10 mouse cellular contexts compared by ENCODE assay signal in genomic region chr10:59777246-59777645, GRCm38 (mm10).
DNase-seq lines count a peak whose midpoint lies in the region; ATAC-seq and TF ChIP-seq lines count a peak whose summit lies in the region.
"Had no signal": no experiment of that assay in that cellular context is flagged by ENCODE, and none has a peak within 500 bp of the region (broad histone marks: within the 10 kb centered on the region; RNA-seq: fewer than 3 reads in every experiment).

No protein-coding gene starts in this region.

- peak; percentile 25 to 66 for DNase-seq in adrenal gland, adult (ENCODE audit: inconsistent age in 2 of 2, low spot score in 1 of 2)
- DNase-seq in adrenal gland, postnatal 4 days (ENCODE audit: low spot score in 2 of 2), result no peak
- DNase-seq in limb, embryonic 14.5 days (ENCODE audit: low spot score), result peak; percentile 38
- no peak for DNase-seq in limb, embryonic 10.5 days (ENCODE audit: low spot score)
- DNase-seq in liver, embryonic 11.5 days (ENCODE audit: low spot score), result no peak
- no peak for DNase-seq in layer of hippocampus, postnatal 36 days
- DNase-seq: spleen, adult 18-20 months; thymus, postnatal 36 days had no signal

- peak; percentile 60; the same call in 1 of the 2 replicates for ATAC-seq in limb, embryonic 14.5 days (ENCODE audit: low FRiP score, low read depth)
- ATAC-seq in liver, embryonic 11.5 days (replicated peaks; ENCODE audit: low FRiP score), result peak; percentile 54
- peak; percentile 72; the same call in 1 of the 2 replicates for ATAC-seq in stomach, embryonic 15.5 days (ENCODE audit: insufficient read depth, low FRiP score, low read depth)
- ATAC-seq in activated CD4-positive, CD25-positive, alpha-beta regulatory T cell, adult 4 months, result no peak

- H3K4me1 ChIP-seq in limb, embryonic 14.5 days (ENCODE audit: control insufficient read depth, insufficient read depth, low read length), result no peaks in the 10 kb centered on the region
- H3K4me1 ChIP-seq in limb, embryonic 10.5 days, result 0 out of 2 replicates have a peak, but pooled peaks cover 4% of the 10 kb centered on the region
- no peaks in the 10 kb centered on the region for H3K4me1 ChIP-seq in liver, embryonic 11.5 days (replicated peaks; ENCODE audit: control insufficient read depth, insufficient read depth, low read length)
- H3K4me1 ChIP-seq in stomach, embryonic 15.5 days, result no peaks in the 10 kb centered on the region

- H3K4me2 ChIP-seq in limb, embryonic 14.5 days (replicated peaks; ENCODE audit: low read depth, low read length, severe bottlenecking), result no peak overlapping the region
- H3K4me2 ChIP-seq in liver, embryonic 11.5 days, result no peak overlapping the region
- H3K4me2 ChIP-seq in stomach, embryonic 15.5 days, result no peak overlapping the region

- H3K27me3 ChIP-seq in limb, embryonic 14.5 days (ENCODE audit: control insufficient read depth, insufficient read depth, low read length), result no peaks in the 10 kb centered on the region
- H3K27me3 ChIP-seq in limb, embryonic 10.5 days (ENCODE audit: low read depth, poor library complexity, severe bottlenecking), result no peaks in the 10 kb centered on the region
- H3K27me3 ChIP-seq in liver, embryonic 11.5 days (replicated peaks; ENCODE audit: control insufficient read depth, insufficient read depth, low read length), result no peaks in the 10 kb centered on the region
- H3K27me3 ChIP-seq in stomach, embryonic 15.5 days (replicated peaks), result no peaks in the 10 kb centered on the region

- no peak overlapping the region for H3K4me3 ChIP-seq in limb, embryonic 14.5 days (replicated peaks; ENCODE audit: low read length)
- H3K4me3 ChIP-seq in limb, embryonic 10.5 days, result no peak overlapping the region
- H3K4me3 ChIP-seq in liver, embryonic 11.5 days (ENCODE audit: low read depth, low read length), result no peak overlapping the region
- H3K4me3 ChIP-seq in stomach, embryonic 15.5 days (replicated peaks), result no peak overlapping the region

- H3K27ac ChIP-seq in limb, embryonic 14.5 days (replicated peaks; ENCODE audit: low read depth, low read length), result 0 out of 2 replicates have a peak overlapping the region, but pooled peaks have one; percentile 33
- no peak overlapping the region for H3K27ac ChIP-seq in limb, embryonic 10.5 days
- no peak overlapping the region for H3K27ac ChIP-seq in liver, embryonic 11.5 days (ENCODE audit: low read depth, low read length)
- no peak overlapping the region for H3K27ac ChIP-seq in stomach, embryonic 15.5 days

- H3K9ac ChIP-seq in limb, embryonic 14.5 days (ENCODE audit: low read depth, low read length, severe bottlenecking), result no peak overlapping the region
- no peak overlapping the region for H3K9ac ChIP-seq in liver, embryonic 11.5 days (ENCODE audit: low read depth, low read length)
- no peak overlapping the region for H3K9ac ChIP-seq in stomach, embryonic 15.5 days

- no peak for TF ChIP-seq POLR2A in limb, embryonic 14.5 days (IDR thresholded peaks at IDR 0.05; ENCODE audit: borderline replicate concordance, extremely low read depth, insufficient read depth, insufficient read length)

- peaks cover 6% of the 10 kb centered on the region for H3K36me3 ChIP-seq in limb, embryonic 14.5 days (ENCODE audit: control insufficient read depth, insufficient read depth, low read length)
- H3K36me3 ChIP-seq in limb, embryonic 10.5 days, result 0 out of 2 replicates have a peak, but pooled peaks cover 9% of the 10 kb centered on the region
- no peaks in the 10 kb centered on the region for H3K36me3 ChIP-seq in liver, embryonic 11.5 days (ENCODE audit: control insufficient read depth, insufficient read depth, low read length)
- H3K36me3 ChIP-seq in stomach, embryonic 15.5 days, result no peaks in the 10 kb centered on the region

- no peaks in the 10 kb centered on the region for H3K9me3 ChIP-seq in limb, embryonic 14.5 days (ENCODE audit: control insufficient read depth, low read length)
- H3K9me3 ChIP-seq in limb, embryonic 10.5 days (replicated peaks), result no peaks in the 10 kb centered on the region
- no peaks in the 10 kb centered on the region for H3K9me3 ChIP-seq in liver, embryonic 11.5 days (ENCODE audit: control insufficient read depth, low read length)
- no peaks in the 10 kb centered on the region for H3K9me3 ChIP-seq in stomach, embryonic 15.5 days

- 70% methylated on average over 3 of the region's 3 CpGs for WGBS in limb, embryonic 14.5 days
- WGBS in limb, embryonic 10.5 days, result 72% methylated on average over 3 of the region's 3 CpGs
- 69% methylated on average over 3 of the region's 3 CpGs for whole genome bisulfite sequencing in liver, embryonic 11.5 days
- 44% methylated on average over 3 of the region's 3 CpGs for WGBS in stomach, embryonic 15.5 days

Comparison
In these comparisons a context has a peak if more than half of its experiments do, and no peak if none do; other contexts are left out.
1. DNase-seq: peak in adrenal gland, adult (2 of 2) and limb, embryonic 14.5 days (single experiment); none in adrenal gland, postnatal 4 days (0 of 2), limb, embryonic 10.5 days (single experiment), liver, embryonic 11.5 days (single experiment) and layer of hippocampus, postnatal 36 days (0 of 2).